Mouse (Mus musculus): ENCODE results near the gene Iqcj.

DNA sequence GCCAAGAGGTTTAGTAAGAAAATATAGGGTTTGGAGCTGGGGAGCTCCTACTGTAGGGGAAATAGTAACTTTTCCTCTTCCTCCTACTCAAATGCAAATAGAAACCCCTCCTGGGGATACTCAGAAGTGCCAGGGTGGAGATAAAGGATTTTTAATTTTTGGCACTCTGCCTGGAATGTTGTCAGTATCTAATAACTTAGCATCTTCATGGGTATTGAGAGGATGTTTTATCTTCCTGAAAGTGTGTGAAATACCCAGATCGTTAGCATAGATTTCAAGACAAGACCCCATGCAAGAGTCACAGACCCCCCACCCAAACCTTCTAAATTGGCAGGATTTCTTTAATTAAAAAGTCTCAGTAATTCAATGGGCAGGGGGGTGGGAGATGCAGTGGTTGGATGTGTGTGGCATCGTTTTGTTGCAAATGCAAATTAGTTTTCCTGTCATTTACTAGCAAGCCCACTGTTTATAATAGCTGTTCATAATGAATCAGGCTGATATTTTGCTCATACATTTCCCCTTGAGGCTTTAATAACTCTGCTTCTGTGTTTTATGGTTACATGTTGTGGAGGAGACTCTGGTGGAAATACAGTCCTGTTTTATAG, 213.2 kb downstream of the Iqcj start:
- TF ChIP-seq GATA1 (IDR thresholded peaks at IDR 0.05; ENCODE audit: borderline replicate concordance, low read length) (no peak), FLI1 (IDR thresholded peaks at IDR 0.05; ENCODE audit: low read length) (no peak)

All from megakaryocyte, embryonic 14.5 days (primary cell).